Mouse (Mus musculus) frontal cortex, adult 2 months (tissue): ENCODE data around the gene Rai14. TPM values are rescaled to one million over a fixed set of nuclear protein-coding genes. Genes with fewer than 3 reads are reported as not detected.
"Not testable (repeated sequence)": the region's sequence is repeated elsewhere in the genome, so short reads cannot be mapped to it uniquely, and the experiment has no call there.

Source experiments
- DNase-seq, 2 experiments: peaks; one replicate each; pipeline ENCODE4 v3.0.0; 2022; ENCODE audit warnings: low spot score in 1 of 2; ENCODE audit errors: extremely low spot score in 1 of 2
- polyA plus RNA-seq: library from polyadenylated mRNA; depleted of rRNA; stranded (reverse); fragments of >200 nt; gene quantifications from 2 replicates; pipeline ENCODE4 v1.2.3, GENCODE M21; 2012; rRNA removed

Rai14 gene
- polyA plus RNA-seq, 1 experiment = 10.2 TPM

- DNase-seq = no peak
Observed at GRCm38 (mm10) chr15:10562281-10562680, 152.1 kb downstream of the Rai14 start.

DNA sequence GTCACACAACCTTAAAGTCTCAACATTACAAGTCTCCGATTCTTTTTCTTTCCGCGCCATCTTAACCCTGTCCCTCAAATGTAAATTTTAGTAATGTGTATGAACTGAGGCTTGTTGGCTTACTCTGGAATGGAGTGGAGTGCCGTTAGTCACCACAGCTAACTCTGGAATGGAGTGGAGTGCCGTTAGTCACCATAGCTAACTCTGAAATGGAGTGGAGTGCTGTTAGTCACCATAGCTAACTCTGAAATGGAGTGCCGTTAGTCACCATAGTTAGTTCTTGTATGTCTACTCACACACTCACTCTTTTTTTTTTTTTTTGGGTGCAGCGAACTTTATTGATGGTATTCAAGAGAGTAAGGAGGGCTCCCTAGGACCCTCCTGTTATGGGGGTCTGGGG, 154.4 kb downstream of the Rai14 start:
- no peak for DNase-seq

- DNase-seq = no peak
Observed at GRCm38 (mm10) chr15:10558465-10558864, 156.0 kb downstream of the Rai14 start, which contains the start of gene Ttc23l. Ttc23l (minus strand) TSS chr15:10558668.

DNA sequence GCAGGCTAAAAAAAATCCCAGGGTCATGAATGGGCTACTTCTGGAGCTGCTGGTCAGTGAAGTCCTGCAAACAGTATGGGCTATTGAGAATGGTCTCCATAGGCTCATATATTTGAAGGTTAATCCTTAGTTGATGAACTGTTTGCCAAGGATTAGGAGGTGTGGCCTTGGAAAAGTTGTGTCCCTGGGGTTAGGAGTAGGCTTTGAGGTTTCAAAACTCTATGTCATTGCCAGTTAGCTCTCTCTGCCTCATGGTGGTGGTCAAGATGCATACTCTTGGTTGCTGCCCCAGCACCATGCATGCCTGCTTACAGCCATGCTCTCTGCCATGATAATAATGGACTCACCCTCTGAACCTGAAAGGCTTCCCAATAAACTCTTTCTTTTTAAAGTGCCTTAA, 160.1 kb downstream of the Rai14 start:
- no peak for DNase-seq

DNA sequence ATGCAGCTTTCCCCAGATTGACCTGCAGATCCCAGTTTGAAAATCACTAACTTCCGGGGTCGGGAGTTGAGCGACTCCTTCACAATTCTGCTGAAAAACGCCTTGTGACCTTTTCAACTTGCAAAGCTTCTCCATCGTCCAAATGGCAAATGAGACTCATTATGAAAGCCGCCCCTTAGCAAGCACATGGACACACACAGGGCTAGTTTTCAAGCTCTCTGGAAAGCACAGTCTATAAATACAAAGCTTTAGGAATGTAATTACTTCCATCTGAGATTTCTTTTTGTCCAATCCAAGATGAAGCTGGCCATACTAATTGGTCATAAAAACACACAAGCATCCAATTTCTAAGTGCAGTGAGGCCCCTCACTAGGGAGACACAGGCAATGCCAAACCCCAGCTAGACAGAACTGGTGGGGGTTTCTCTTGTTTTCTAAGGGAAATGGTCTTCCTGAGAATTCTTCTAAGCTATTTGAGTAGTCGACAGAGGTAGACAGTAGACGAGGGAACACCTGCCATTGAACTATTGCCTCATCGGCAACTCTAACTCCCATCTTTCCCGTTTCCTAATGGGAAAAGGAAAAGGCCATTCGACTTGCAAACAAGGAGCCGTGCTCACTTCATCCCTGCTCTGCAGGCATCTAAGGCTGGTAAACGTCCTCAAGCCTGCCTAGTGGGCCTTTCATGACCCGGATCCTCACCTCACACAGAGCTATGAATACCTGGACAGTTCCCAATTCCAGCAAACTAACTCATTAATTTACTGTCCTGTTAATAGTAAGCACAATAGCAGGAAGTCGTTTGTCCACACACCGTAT, 173.9 kb downstream of the Rai14 start:
- DNase-seq = no peak

GRCm38 (mm10) chr15:10535969-10536368, 178.5 kb downstream of the Rai14 start:
- DNase-seq = no peak

DNA sequence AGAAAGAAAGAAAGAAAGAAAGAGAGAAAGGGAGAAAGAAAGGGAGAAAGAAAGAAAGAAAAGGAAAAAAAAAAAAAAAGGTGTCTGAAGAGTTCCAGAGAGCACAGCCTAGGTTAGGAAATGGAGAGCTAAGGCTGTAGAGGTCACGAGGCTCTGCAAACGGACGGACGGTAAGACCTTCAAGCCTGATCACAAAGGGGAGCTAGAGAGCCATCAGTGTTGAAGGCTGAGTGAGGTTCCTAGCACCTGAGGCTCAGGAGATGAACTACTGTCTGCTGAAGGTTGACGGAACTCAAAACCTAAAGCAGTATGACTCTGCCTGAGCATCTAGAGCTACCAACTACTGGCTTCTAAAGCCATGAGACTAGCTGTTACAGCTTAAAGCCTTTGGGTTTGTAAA, 179.8 kb downstream of the Rai14 start:
- DNase-seq = no peak

DNA sequence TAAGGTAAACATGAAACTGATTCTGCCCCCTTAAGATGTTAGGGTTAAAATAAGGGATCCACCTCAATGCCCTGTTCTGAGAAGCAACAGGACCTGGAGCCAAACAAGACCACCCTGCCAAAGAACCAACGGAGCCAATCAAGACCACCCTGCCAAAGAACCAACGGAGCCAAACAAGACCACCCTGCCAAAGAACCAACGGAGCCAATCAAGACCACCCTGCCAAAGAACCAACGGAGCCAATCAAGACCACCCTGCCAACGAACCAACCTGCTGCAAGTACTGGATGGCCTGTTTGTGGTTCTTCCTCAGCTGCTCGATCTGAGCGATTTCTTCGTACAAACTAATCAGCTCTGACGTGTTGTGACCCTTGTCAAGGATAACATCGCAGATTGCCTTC, 181.1 kb downstream of the Rai14 start:
- not testable (repeated sequence) for DNase-seq

DNA sequence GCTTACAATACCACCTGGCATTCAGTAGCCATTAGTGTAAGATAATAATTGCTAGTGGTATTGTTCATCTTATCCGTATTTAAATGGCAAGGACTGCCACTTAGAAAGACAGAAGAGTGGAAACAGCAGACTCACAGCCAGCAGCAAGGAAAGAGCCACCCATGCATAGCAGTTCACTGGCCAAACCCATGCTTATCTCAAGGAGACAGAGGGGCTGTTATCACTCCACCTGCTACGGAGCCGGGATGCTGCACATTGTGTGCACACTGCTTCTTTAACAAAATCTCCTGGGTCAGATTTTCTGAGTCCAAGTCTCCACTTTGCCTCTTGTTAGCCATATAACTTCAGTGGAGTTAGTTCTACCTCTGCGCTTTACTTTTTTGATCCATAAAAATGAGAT, 183.1 kb downstream of the Rai14 start:
- no peak for DNase-seq

- DNase-seq = no peak
Observed at GRCm38 (mm10) chr15:10525896-10526295, 188.5 kb downstream of the Rai14 start.

Other genes with a start within 250 kb of the Rai14 start
- 15.9 and 17.7 TPM in 2 replicates for gene Dnajc21, start 244.1 kb downstream of the Rai14 start, polyA plus RNA-seq
- 15.1 and 16.4 TPM in 2 replicates for gene Brix1, start 228.7 kb downstream of the Rai14 start, polyA plus RNA-seq
- gene Rad1, start 228.6 kb downstream of the Rai14 start, polyA plus RNA-seq = 12.6 and 14.1 TPM in 2 replicates
- gene Ttc23l, start 156.0 kb downstream of the Rai14 start, polyA plus RNA-seq = not detected in 2 replicates
- gene C1qtnf3, start 237.7 kb upstream of the Rai14 start, polyA plus RNA-seq = 0.04 and 0.06 TPM in 2 replicates